Mouse (Mus musculus) kidney, embryonic 15.5 days (tissue): ENCODE measurements around the gene Hils1. TPM values are rescaled to one million over a fixed set of nuclear protein-coding genes. Genes with fewer than 3 reads are reported as not detected.
A peak's percentile ranks its signal among the peaks of the same experiment; 100 is the strongest.
"Not testable (repeated sequence)": the region's sequence is repeated elsewhere in the genome, so short reads cannot be mapped to it uniquely, and the experiment has no call there.

ENCODE experiments used
- ATAC-seq: fragments of 200-750 bp; cut with Nextera tagmentation; replicated peaks from 2 replicates; pipeline ENCODE4 v1.8.0; 2017; ENCODE audit warnings: moderate TSS enrichment; ENCODE audit not compliant: low FRiP score
- H3K27ac ChIP-seq: fragments of 300-500 bp; sonication (generic); 2 replicates; pipeline ENCODE4 v1.5.1; 2015; ENCODE audit warnings: mild to moderate bottlenecking, inconsistent platforms
- H3K27me3 ChIP-seq: fragments of 300-500 bp; sonication (generic); 2 replicates; pipeline ENCODE4 v1.6.1; 2015; ENCODE audit warnings: inconsistent platforms
- H3K36me3 ChIP-seq: fragments of 300-500 bp; sonication (generic); 2 replicates; pipeline ENCODE4 v1.6.1; 2015; ENCODE audit warnings: inconsistent platforms
- H3K4me1 ChIP-seq: fragments of 300-500 bp; sonication (generic); 2 replicates; pipeline ENCODE4 v1.6.1; 2015; ENCODE audit warnings: inconsistent platforms
- H3K4me2 ChIP-seq: fragments of 300-500 bp; sonication (generic); 2 replicates; pipeline ENCODE4 v1.6.1; 2015; ENCODE audit warnings: moderate library complexity, mild to moderate bottlenecking, inconsistent platforms
- H3K4me3 ChIP-seq: fragments of 300-500 bp; sonication (generic); replicated peaks from 2 replicates; pipeline ENCODE4 v1.5.1; 2015; ENCODE audit warnings: mild to moderate bottlenecking, inconsistent platforms
- H3K9ac ChIP-seq: fragments of 300-500 bp; sonication (generic); 2 replicates; pipeline ENCODE4 v1.6.1; 2015; ENCODE audit warnings: mild to moderate bottlenecking, inconsistent platforms
- H3K9me3 ChIP-seq: fragments of 300-500 bp; sonication (generic); replicated peaks from 2 replicates; pipeline ENCODE4 v1.6.1; 2016; ENCODE audit warnings: inconsistent platforms
- WGBS: fragments of 180-500 bp; shearing (Covaris S2); methylation state at CpG from one replicate; pipeline ENCODE4 v1.1.7; 2015; ENCODE audit warnings: mixed read lengths; 5-methylcytosine and 5-hydroxymethylcytosine counted together
- polyA plus RNA-seq: library from polyadenylated mRNA; unstranded; fragments of >200 nt; fragmentation: Nextera tagmentation; extraction: Ambion mirVana; gene quantifications from 2 replicates; pipeline ENCODE4 v1.2.1, GENCODE M21; 2015

Hils1 gene
- polyA plus RNA-seq, 1 experiment from 2014 or later: not detected

DNA sequence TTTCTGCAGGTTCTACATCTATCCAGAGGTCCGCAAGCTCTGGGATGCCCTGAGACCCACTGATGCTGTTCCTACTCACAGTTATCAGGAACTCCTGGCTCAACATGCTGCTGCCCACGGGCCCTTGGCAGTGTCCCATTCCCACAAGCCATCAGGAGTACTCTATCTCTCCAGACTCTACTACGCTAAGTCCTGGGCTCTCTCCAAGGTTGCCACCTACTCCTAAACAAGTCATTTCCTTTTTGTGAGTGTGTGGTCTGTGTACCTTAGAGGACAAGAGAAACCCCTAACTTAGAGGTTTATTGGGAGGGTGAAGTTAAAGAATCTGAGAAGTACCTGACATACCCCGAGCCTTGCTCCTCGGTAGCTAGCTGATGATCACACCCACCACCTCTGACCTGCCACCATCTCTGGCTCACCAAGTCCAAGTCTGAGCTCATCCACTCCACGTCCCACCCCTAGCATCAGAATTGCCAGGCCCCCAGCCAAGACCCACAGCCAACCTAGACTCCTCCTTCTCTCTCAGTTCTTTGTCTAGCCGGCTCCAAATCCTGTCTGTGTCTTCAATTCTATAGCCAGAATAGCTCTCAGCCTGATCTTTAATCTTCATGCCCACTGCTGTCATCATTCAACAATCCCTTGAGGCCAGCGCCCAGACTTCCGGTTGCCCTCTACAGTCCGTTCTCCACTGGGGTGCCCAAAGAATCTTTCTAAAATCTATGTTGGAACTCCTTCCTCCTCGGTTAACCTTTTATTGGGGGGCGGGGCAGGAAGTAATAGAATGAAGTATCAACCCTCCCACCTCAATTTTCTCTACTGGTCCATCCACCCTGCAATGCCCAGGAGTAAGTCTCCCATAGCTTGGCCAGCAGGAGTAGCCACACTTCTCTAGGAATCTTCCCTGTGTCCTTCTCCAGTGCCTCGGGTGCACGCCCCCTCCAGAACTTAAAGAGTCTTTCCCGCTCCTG lies 41.6 kb downstream of the Hils1 start:
- Histone ChIP-seq H3K4me2 (peak overlapping the region; percentile 90), H3K9me3 (no peaks in the 10 kb centered on the region), H3K27ac (peak overlapping the region; percentile 94), H3K4me3 (peak overlapping the region; percentile 65), H3K36me3 (peaks cover 27% of the 10 kb centered on the region), H3K27me3 (no peaks in the 10 kb centered on the region), H3K4me1 (peaks cover 65% of the 10 kb centered on the region), H3K9ac (peak overlapping the region; percentile 83)
- WGBS: 31% methylated on average over 15 of the region's 15 CpGs
- ATAC-seq: peak; percentile 20

- Histone ChIP-seq H3K36me3 (peaks cover 27% of the 10 kb centered on the region), H3K9me3 (no peaks in the 10 kb centered on the region), H3K27ac (peak within 1 kb of the TSS; percentile 94), H3K4me1 (peaks cover 63% of the 10 kb centered on the region), H3K4me3 (peak within 1 kb of the TSS; percentile 65), H3K27me3 (no peaks in the 10 kb centered on the region), H3K4me2 (peak within 1 kb of the TSS; percentile 90), H3K9ac (peak within 1 kb of the TSS; percentile 83)
- WGBS: 0% methylated on average over 32 of the region's 32 CpGs
- ATAC-seq: peak; percentile 68
Observed at GRCm38 (mm10) chr11:95009629-95010014, 42.2 kb downstream of the Hils1 start, which contains the start of gene Samd14. Gene Samd14 (plus strand): TSS chr11:95009879.

- Histone ChIP-seq H3K27ac (peak overlapping the region; percentile 94), H3K4me3 (peak overlapping the region; percentile 65)
- ATAC-seq: no peak; the same call in 1 of the 2 replicates
Observed at GRCm38 (mm10) chr11:95010141-95010739, 42.8 kb downstream of the Hils1 start.

GRCm38 (mm10) chr11:95010841-95011403 lies 43.5 kb downstream of the Hils1 start:
- 9% methylated on average over 4 of the region's 4 CpGs for WGBS
- H3K27ac ChIP-seq: peak overlapping the region; percentile 61

More at GRCm38 (mm10) chr11:95010141-95010739, 42.8 kb downstream of the Hils1 start:
- peaks cover 27% of the 10 kb centered on the region for H3K36me3 ChIP-seq
- H3K4me2 ChIP-seq: peak overlapping the region; percentile 90
- 1% methylated on average over 36 of the region's 40 CpGs for WGBS
- peaks cover 61% of the 10 kb centered on the region for H3K4me1 ChIP-seq
- H3K9me3 ChIP-seq: no peaks in the 10 kb centered on the region
- no peaks in the 10 kb centered on the region for H3K27me3 ChIP-seq
- peak overlapping the region; percentile 83 for H3K9ac ChIP-seq

GRCm38 (mm10) chr11:95011416-95011815 lies 44.0 kb downstream of the Hils1 start:
- H3K27me3 ChIP-seq: no peaks in the 10 kb centered on the region
- WGBS: 37% methylated on average over 1 of the region's 1 CpGs
- no peaks in the 10 kb centered on the region for H3K9me3 ChIP-seq
- no peak overlapping the region for H3K9ac ChIP-seq
- H3K4me1 ChIP-seq: peaks cover 54% of the 10 kb centered on the region
- ATAC-seq: no peak
- peak overlapping the region; percentile 65 for H3K4me3 ChIP-seq
- H3K27ac ChIP-seq: peak overlapping the region; percentile 22; the same call in 1 of the 2 replicates
- peak overlapping the region; percentile 90 for H3K4me2 ChIP-seq
- peaks cover 30% of the 10 kb centered on the region for H3K36me3 ChIP-seq

More at GRCm38 (mm10) chr11:95010841-95011403, 43.5 kb downstream of the Hils1 start:
- peak overlapping the region; percentile 83 for H3K9ac ChIP-seq
- peak overlapping the region; percentile 65 for H3K4me3 ChIP-seq
- H3K4me1 ChIP-seq: peaks cover 59% of the 10 kb centered on the region
- H3K36me3 ChIP-seq: peaks cover 26% of the 10 kb centered on the region
- ATAC-seq, H3K27me3 ChIP-seq, H3K9me3 ChIP-seq: not testable (repeated sequence)
- peak overlapping the region; percentile 90 for H3K4me2 ChIP-seq

DNA sequence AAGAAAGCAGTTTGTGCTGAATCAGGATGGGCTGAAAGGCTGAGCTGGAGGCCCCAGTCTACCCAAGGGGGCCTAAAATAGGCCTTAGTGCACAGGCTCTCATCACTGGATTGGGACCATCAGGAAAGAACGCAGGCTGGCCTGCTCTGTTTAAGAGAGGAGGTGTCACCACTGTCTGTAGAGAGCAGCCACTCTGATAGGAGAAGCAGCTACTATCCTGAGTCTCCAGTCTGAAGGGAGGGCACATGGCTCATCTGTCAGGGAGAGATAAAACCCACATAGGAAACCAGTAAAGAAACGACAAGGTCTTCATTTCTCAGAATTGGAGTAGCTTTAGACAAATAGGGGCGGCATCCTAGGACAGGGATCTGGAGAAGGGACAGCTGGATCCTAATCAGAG lies 44.7 kb downstream of the Hils1 start:
- no peak overlapping the region for H3K4me3 ChIP-seq
- peak; percentile 61; the same call in 1 of the 2 replicates for ATAC-seq

GRCm38 (mm10) chr11:95012487-95012886 lies 45.1 kb downstream of the Hils1 start:
- Histone ChIP-seq H3K9ac (no peak overlapping the region), H3K4me2 (no peak overlapping the region), H3K4me1 (peaks cover 44% of the 10 kb centered on the region), H3K36me3 (peaks cover 38% of the 10 kb centered on the region), H3K4me3 (no peak overlapping the region), H3K9me3 (no peaks in the 10 kb centered on the region), H3K27me3 (no peaks in the 10 kb centered on the region), H3K27ac (no peak overlapping the region)
- no peak for ATAC-seq
- WGBS: 54% methylated on average over 3 of the region's 3 CpGs

More for the DNA sequence above, 44.7 kb downstream of the Hils1 start:
- no peaks in the 10 kb centered on the region for H3K9me3 ChIP-seq
- H3K4me2 ChIP-seq: peak overlapping the region; percentile 90
- no peak overlapping the region for H3K9ac ChIP-seq
- peaks cover 48% of the 10 kb centered on the region for H3K4me1 ChIP-seq
- 48% methylated on average over 3 of the region's 3 CpGs for WGBS
- peak overlapping the region; percentile 22; the same call in 1 of the 2 replicates for H3K27ac ChIP-seq
- H3K27me3 ChIP-seq: no peaks in the 10 kb centered on the region
- peaks cover 37% of the 10 kb centered on the region for H3K36me3 ChIP-seq

DNA sequence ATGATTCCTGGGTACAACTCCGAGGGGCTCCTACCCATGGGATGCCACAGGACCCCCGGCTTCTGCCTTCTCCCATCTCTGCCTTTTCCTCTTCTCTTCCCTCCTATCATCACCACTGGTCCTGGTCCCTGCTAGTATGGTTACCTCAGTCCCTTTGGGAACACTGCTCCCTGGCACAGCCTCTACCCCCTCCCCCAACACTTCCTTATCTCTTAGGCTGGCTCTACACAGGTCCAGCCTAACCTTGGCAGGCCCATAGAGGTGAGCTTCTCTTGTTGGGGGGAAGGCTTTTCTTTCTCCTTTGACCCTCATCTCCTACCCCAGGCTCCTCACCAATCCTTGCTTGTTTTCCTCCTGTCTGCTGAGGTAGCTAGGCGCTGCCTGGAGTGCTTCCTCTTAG lies 48.1 kb downstream of the Hils1 start:
- Histone ChIP-seq H3K27ac (no peak overlapping the region), H3K4me1 (peaks cover 32% of the 10 kb centered on the region), H3K36me3 (peaks cover 55% of the 10 kb centered on the region), H3K4me2 (no peak overlapping the region), H3K9ac (no peak overlapping the region), H3K4me3 (no peak overlapping the region), H3K9me3 (no peaks in the 10 kb centered on the region), H3K27me3 (no peaks in the 10 kb centered on the region)
- ATAC-seq: no peak
- 88% methylated on average over 3 of the region's 3 CpGs for WGBS

Other genes with a start within 250 kb of the Hils1 start
- 0.41 and 0.47 TPM in 2 replicates for gene Cdc34b, start 225.8 kb upstream of the Hils1 start, polyA plus RNA-seq
- gene Tmem92, start 184.9 kb upstream of the Hils1 start, polyA plus RNA-seq: not detected in 2 replicates
- 1,101 and 1,120 TPM in 2 replicates for gene Col1a1, start 31.4 kb upstream of the Hils1 start, polyA plus RNA-seq
- gene Sgca, start 8.7 kb downstream of the Hils1 start, polyA plus RNA-seq: 1.2 and 1.7 TPM in 2 replicates
- gene Ppp1r9b, start 23.4 kb downstream of the Hils1 start, polyA plus RNA-seq: 10.0 and 10.6 TPM in 2 replicates
- gene Samd14, start 42.3 kb downstream of the Hils1 start, polyA plus RNA-seq: 16.9 and 21.2 TPM in 2 replicates
- 49.4 and 56.2 TPM in 2 replicates for gene Pdk2, start 73.8 kb downstream of the Hils1 start, polyA plus RNA-seq
- 21.0 and 22.9 TPM in 2 replicates for gene Itga3, start 109.2 kb downstream of the Hils1 start, polyA plus RNA-seq
- 0.78 and 2.5 TPM in 2 replicates for gene Dlx3, start 152.5 kb downstream of the Hils1 start, polyA plus RNA-seq
- not detected in 2 replicates for gene Dlx4, start 178.7 kb downstream of the Hils1 start, polyA plus RNA-seq